Mouse (Mus musculus) liver, adult 2 months (tissue): ENCODE data around the gene Ost4. TPM values are rescaled to one million over a fixed set of nuclear protein-coding genes. Genes with fewer than 3 reads are reported as not detected.

ENCODE experiments used
- DNase-seq: peaks from one replicate; pipeline ENCODE4 v3.0.0-alpha.2; 2011; ENCODE audit warnings: low read depth, low spot score; ENCODE audit errors: extremely low read depth
- H3K27ac ChIP-seq: fragments of 200-500 bp; replicated peaks from 2 replicates; pipeline ENCODE4 v1.5.1; 2012; ENCODE audit warnings: low read depth, mild to moderate bottlenecking, control low read depth, inconsistent platforms, low read length; ENCODE audit not compliant: insufficient read depth
- H3K27me3 ChIP-seq: fragments of 200-500 bp; 2 replicates; pipeline ENCODE4 v1.6.1; 2012; ENCODE audit warnings: mild to moderate bottlenecking, moderate library complexity, low read length, inconsistent platforms; ENCODE audit not compliant: control insufficient read depth, insufficient read depth
- H3K36me3 ChIP-seq: fragments of 200-500 bp; 2 replicates; pipeline ENCODE4 v1.6.1; 2012; ENCODE audit warnings: low read length, inconsistent platforms; ENCODE audit not compliant: control insufficient read depth, insufficient read depth
- H3K4me1 ChIP-seq: fragments of 200-500 bp; 2 replicates; pipeline ENCODE4 v1.6.1; 2011; ENCODE audit warnings: low read length; ENCODE audit not compliant: control insufficient read depth, insufficient read depth
- H3K4me3 ChIP-seq: fragments of 200-500 bp; 2 replicates; pipeline ENCODE4 v1.5.1; 2011; ENCODE audit warnings: low read depth, mild to moderate bottlenecking, control low read depth, low read length, moderate library complexity; ENCODE audit not compliant: insufficient read depth
- H3K79me2 ChIP-seq: fragments of 200-500 bp; 2 replicates; pipeline ENCODE4 v1.6.1; 2012; ENCODE audit warnings: inconsistent platforms, mild to moderate bottlenecking, low read length, moderate library complexity; ENCODE audit not compliant: control insufficient read depth, insufficient read depth
- H3K9ac ChIP-seq: fragments of 200-500 bp; 2 replicates; pipeline ENCODE4 v1.6.1; 2012; ENCODE audit warnings: low read depth, mild to moderate bottlenecking, control low read depth, inconsistent platforms, low read length
- CTCF ChIP-seq: fragments of 200-500 bp; IDR thresholded peaks from 2 replicates; pipeline ENCODE4 v1.5.1; 2011; ENCODE audit warnings: low read depth, low read length, control low read depth
- POLR2A ChIP-seq: fragments of 200-500 bp; IDR thresholded peaks from 2 replicates; pipeline ENCODE4 v1.6.1; 2011; ENCODE audit warnings: low read length, control low read depth; ENCODE audit not compliant: insufficient read depth; ENCODE audit errors: extremely low read depth
- whole genome bisulfite sequencing: fragments of 180-500 bp; shearing (Covaris S2); methylation state at CpG from one replicate; pipeline ENCODE4 v1.1.7; 2018; 5-methylcytosine and 5-hydroxymethylcytosine counted together
- polyA plus RNA-seq: library from polyadenylated mRNA; depleted of rRNA; stranded (reverse); fragments of >200 nt; gene quantifications from 2 replicates; pipeline ENCODE4 v1.2.3, GENCODE M21; 2012
- total RNA-seq: library from RNA; depleted of rRNA; stranded (reverse); fragments of >200 nt; gene quantifications from 2 replicates; pipeline ENCODE4 v1.2.3, GENCODE M21; 2014

Gene Ost4
- total and polyA plus RNA-seq, 2 experiments, result 76.2 to 167 TPM

DNA sequence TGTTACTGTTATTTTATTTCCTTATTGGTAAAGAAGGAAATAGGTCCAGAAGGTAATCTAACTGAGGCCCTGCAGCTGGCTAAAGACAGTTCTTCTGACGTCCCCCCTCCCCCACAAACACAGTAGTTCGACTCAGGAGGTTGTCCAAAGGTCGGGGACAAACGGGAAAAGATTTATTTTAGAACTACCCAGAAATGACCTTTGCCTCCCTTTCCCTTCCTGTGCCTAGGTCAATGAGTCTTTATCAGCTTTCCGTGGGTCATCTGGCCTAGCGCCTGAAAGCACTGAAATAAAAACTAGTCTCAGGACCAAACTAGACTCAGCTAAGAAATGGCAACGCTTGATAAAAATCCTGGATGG is 1.7 kb upstream of the Ost4 start:
- TF ChIP-seq CTCF (no peak), POLR2A (no peak)
- Histone ChIP-seq H3K27ac (peak overlapping the region; percentile 93), H3K4me1 (peaks cover 36% of the 10 kb centered on the region), H3K27me3 (no peaks in the 10 kb centered on the region), H3K79me2 (peaks cover 18% of the 10 kb centered on the region; the same call in 1 of the 2 replicates), H3K36me3 (peaks cover 5% of the 10 kb centered on the region; the same call in 1 of the 2 replicates), H3K9ac (peak overlapping the region; percentile 94), H3K4me3 (no peak overlapping the region)
- 5% methylated on average over 7 of the region's 7 CpGs for WGBS
- peak; percentile 99 for DNase-seq

DNA sequence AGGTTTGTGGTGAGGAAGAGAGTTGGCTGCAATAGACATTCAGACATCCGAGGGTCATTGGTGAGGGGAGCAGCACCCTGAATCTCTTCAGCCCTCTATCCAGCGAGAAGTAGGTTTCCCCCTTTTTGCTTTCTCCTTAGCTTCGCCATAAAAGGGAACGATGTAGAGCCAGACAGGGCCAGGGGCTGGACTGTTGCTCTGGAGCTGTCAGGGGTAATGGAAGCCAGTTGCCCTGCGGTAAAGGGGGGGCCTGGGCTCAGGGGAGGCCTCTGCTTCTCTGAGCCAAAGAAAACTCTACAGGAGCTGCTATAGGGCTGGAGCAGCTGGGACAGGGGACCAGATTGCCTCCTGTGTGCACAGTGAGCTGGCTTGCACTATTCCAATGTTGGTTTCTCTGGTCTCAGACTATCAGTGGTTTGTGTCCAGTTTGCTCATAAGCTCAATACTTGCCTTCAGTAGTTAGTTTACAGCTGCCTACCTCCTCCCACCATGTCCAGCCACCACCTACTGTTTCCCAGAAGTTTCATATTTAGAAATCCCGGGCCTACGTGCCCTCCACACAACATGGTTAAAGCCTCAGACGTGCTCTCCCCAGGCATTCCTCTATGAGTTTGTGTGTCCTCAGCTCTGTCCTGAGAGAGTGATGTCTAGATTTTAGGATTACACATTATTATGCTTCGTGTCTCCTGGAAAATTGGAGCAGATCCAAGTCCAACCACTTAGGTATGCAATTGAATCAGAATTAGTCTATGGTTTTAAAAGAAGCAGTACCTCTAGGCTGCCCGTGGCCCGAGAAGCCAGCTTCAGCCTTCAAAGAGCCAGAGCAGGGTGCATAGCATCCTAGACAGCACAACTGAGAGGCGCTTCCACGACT is 1.1 kb upstream of the Ost4 start:
- peak overlapping the region; percentile 93 for H3K27ac ChIP-seq
- TF ChIP-seq POLR2A (no peak), CTCF (no peak)
- peaks cover 36% of the 10 kb centered on the region for H3K4me1 ChIP-seq
- DNase-seq, result no peak
- peaks cover 7% of the 10 kb centered on the region; the same call in 1 of the 2 replicates for H3K36me3 ChIP-seq
- peaks cover 18% of the 10 kb centered on the region; the same call in 1 of the 2 replicates for H3K79me2 ChIP-seq
- H3K4me3 ChIP-seq, result peak overlapping the region; percentile 88
- peak overlapping the region; percentile 94 for H3K9ac ChIP-seq
- H3K27me3 ChIP-seq, result no peaks in the 10 kb centered on the region
- WGBS, result 8% methylated on average over 13 of the region's 13 CpGs

DNA sequence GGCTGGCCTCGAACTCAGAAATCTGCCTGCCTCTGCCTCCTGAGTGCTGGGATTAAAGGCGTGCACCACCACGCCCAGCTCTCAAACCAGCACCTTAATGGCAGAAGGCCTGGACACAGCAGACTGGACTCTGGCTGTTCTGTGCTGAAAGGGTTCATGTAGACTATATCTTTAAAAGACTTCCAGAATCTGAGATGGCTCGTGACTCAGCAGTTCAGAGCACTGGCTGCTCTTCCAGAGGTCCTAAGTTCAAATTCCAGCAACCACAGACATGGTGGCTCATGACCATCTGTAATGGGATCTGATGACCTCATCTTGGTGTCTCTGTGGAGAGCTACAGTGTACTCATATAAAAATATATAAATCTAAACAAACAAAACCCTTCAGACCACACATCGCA is 5.7 kb downstream of the Ost4 start:
- no peaks in the 10 kb centered on the region for H3K27me3 ChIP-seq

DNA sequence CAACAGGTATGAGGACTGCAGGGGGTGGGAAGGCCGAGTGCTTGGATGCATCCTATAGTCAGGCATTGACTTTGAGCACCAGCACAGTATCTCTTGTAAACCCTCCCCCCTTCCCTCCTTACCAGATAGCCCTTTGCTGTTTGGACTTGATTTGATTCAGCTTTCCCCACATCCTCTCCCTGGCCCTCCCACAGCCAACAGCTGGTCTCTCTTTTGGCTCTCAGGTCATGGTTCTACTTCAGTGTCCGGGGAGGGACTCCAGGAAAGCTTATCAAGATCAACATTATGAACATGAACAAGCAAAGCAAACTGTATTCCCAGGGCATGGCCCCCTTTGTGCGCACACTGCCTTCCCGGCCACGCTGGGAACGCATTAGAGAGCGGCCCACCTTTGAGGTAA is 17.2 kb downstream of the Ost4 start:
- H3K9ac ChIP-seq, result no peak overlapping the region
- H3K4me3 ChIP-seq, result no peak overlapping the region
- no peak for TF ChIP-seq CTCF
- H3K27me3 ChIP-seq, result no peaks in the 10 kb centered on the region
- DNase-seq, result no peak
- no peaks in the 10 kb centered on the region for H3K79me2 ChIP-seq
- peaks cover 1% of the 10 kb centered on the region; the same call in 1 of the 2 replicates for H3K4me1 ChIP-seq
- no peak overlapping the region for H3K27ac ChIP-seq
- WGBS, result 84% methylated on average over 7 of the region's 7 CpGs
- peaks cover 2% of the 10 kb centered on the region; the same call in 1 of the 2 replicates for H3K36me3 ChIP-seq

More for the DNA sequence above, 5.7 kb downstream of the Ost4 start:
- H3K9ac ChIP-seq, result no peak overlapping the region
- H3K36me3 ChIP-seq, result peaks cover 14% of the 10 kb centered on the region; the same call in 1 of the 2 replicates
- DNase-seq, result peak; percentile 72
- H3K27ac ChIP-seq, result peak overlapping the region; percentile 43; the same call in 1 of the 2 replicates
- TF ChIP-seq POLR2A (no peak), CTCF (no peak)
- peaks cover 12% of the 10 kb centered on the region; the same call in 1 of the 2 replicates for H3K79me2 ChIP-seq
- WGBS, result 75% methylated on average over 5 of the region's 5 CpGs
- H3K4me3 ChIP-seq, result no peak overlapping the region
- peaks cover 7% of the 10 kb centered on the region; the same call in 1 of the 2 replicates for H3K4me1 ChIP-seq

DNA sequence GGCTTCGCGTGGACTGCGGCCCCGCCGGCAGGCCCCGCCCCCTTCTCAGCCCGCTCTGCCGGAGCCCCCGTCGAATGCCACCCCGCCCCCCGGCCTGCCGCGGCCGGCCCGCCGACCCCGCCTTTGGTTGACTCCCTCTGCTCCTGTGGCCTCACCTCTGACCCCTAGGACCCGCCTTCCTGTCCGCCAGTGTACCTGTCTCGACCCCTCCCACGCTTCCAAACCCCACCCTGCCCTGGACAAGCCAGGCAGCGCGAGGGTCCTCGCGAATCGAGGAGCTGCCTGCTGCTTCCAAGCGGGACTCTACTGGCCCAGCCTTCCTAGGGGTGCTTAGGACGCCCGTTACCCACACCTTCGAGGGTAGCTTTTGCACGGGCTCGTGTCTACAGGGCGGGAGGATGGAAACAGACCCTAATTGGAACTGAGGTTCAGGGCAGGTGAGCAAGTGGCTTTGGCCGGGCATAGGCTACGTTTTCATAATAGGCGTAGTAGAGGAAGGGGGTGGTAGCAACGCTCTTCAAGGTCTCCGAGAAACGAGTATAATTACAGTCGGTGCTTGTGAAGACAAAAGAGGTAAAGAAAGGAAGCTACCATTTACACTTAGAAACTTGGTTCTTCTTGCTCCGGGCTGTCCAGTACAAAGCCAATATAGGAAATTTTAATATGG is 18.4 kb downstream of the Ost4 start:
- H3K27me3 ChIP-seq, result no peaks in the 10 kb centered on the region
- H3K27ac ChIP-seq, result peak overlapping the region; percentile 81; the same call in 1 of the 2 replicates
- H3K79me2 ChIP-seq, result no peaks in the 10 kb centered on the region
- WGBS, result under 1% methylated on average over 40 of the region's 42 CpGs
- peak; percentile 34 for DNase-seq
- no peak for TF ChIP-seq POLR2A
- no peak for TF ChIP-seq CTCF
- H3K36me3 ChIP-seq, result peaks cover 2% of the 10 kb centered on the region; the same call in 1 of the 2 replicates
- H3K4me1 ChIP-seq, result peaks cover 1% of the 10 kb centered on the region; the same call in 1 of the 2 replicates
- H3K9ac ChIP-seq, result peak overlapping the region; percentile 62
- peak overlapping the region; percentile 64 for H3K4me3 ChIP-seq
